Mouse (Mus musculus): Measurements from ENCODE around the gene Babam1.

GRCm38 (mm10) chr8:71388267-71388666, 8.4 kb upstream of the Babam1 start:
- TF ChIP-seq CTCF (IDR thresholded peaks at IDR 0.05; ENCODE audit: control insufficient read depth, insufficient read depth, insufficient replicate concordance, low read depth, low read length) (no peak), POLR2A (IDR thresholded peaks at IDR 0.05; ENCODE audit: control insufficient read depth, low read depth, low read length) (no peak)
